Mouse (Mus musculus) forebrain, postnatal 0 days (tissue): ENCODE data around the gene Parp4. TPM values are rescaled to one million over a fixed set of nuclear protein-coding genes. Genes with fewer than 3 reads are reported as not detected.

Source experiments
- ATAC-seq: fragments of 200-750 bp; cut with Nextera tagmentation; 2 replicates; pipeline ENCODE4 v1.8.0; 2017; ENCODE audit warnings: mild to moderate bottlenecking, moderate library complexity
- DNase-seq: peaks from one replicate; pipeline ENCODE4 v3.0.0-alpha.2; 2015
- H3K27ac ChIP-seq: fragments of 300-500 bp; sonication (generic); 2 replicates; pipeline ENCODE4 v1.5.1; 2014; ENCODE audit warnings: low read depth, mild to moderate bottlenecking, antibody characterized with exemption, low read length, moderate library complexity, mixed read lengths
- H3K27me3 ChIP-seq: fragments of 300-500 bp; sonication (generic); 2 replicates; pipeline ENCODE4 v1.6.1; 2014; ENCODE audit warnings: mild to moderate bottlenecking, low read length, mixed read lengths; ENCODE audit not compliant: insufficient read depth
- H3K36me3 ChIP-seq: fragments of 300-500 bp; sonication (generic); 2 replicates; pipeline ENCODE4 v1.6.1; 2014; ENCODE audit warnings: mild to moderate bottlenecking, moderate library complexity; ENCODE audit not compliant: insufficient read depth
- H3K4me1 ChIP-seq: fragments of 300-500 bp; sonication (generic); 2 replicates; pipeline ENCODE4 v1.6.1; 2014; ENCODE audit warnings: antibody characterized with exemption; ENCODE audit not compliant: insufficient read depth
- H3K4me2 ChIP-seq: fragments of 300-500 bp; sonication (generic); 2 replicates; pipeline ENCODE4 v1.6.1; 2014; ENCODE audit warnings: low read depth, mild to moderate bottlenecking, moderate library complexity
- H3K4me3 ChIP-seq: fragments of 300-500 bp; sonication (generic); 2 replicates; pipeline ENCODE4 v1.5.1; 2014; ENCODE audit warnings: low read depth, low read length, mixed read lengths
- H3K9ac ChIP-seq: fragments of 300-500 bp; sonication (generic); 2 replicates; pipeline ENCODE4 v1.6.1; 2014; ENCODE audit warnings: mild to moderate bottlenecking
- H3K9me3 ChIP-seq: fragments of 300-500 bp; sonication (generic); 2 replicates; pipeline ENCODE4 v1.6.1; 2016; ENCODE audit warnings: low read length
- CTCF ChIP-seq: sonication (generic); IDR thresholded peaks from 2 replicates; pipeline ENCODE4 v1.5.1; 2016; ENCODE audit warnings: antibody characterized with exemption, control low read depth, low read depth
- WGBS: fragments of 180-500 bp; shearing (Covaris S2); extraction: QIAGEN DNeasy Blood & Tissue Kit; methylation state at CpG from one replicate; pipeline ENCODE4 v1.1.7; 2014; 5-methylcytosine and 5-hydroxymethylcytosine counted together
- polyA plus RNA-seq: library from polyadenylated mRNA; unstranded; fragments of >200 nt; fragmentation: Nextera tagmentation; extraction: Ambion mirVana; gene quantifications from 2 replicates; pipeline ENCODE4 v1.2.1, GENCODE M21; 2015
- total RNA-seq: library from RNA; depleted of rRNA; stranded (reverse); fragments of >200 nt; gene quantifications from 2 replicates; pipeline ENCODE4 v1.2.3, GENCODE M21; 2014; rRNA removed

The Parp4 gene
- total and polyA plus RNA-seq, 2 experiments from 2014 or later, result 0.80 to 1.3 TPM

DNA sequence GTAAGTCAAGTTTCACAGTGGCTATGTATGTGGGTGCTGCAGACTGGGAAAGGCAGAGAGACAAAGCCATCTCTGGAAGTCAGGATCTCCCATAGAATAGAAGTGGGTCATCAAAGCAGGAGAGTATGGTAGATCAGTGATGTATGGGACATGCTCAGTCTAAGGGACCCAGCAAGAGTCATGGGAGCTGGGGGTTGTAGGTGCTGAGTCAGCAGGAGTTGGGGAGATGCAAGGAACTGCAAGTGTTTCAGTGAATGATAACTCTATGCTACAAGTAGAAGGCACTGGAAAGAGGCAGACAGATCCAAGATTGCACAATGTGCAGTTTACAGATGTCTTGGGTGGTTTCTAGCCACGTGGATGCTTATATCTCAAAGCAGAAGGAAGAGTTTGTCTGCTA is 113.7 kb downstream of the Parp4 start:
- Histone ChIP-seq H3K4me2 (no peak overlapping the region), H3K27me3 (no peaks in the 10 kb centered on the region), H3K4me3 (no peak overlapping the region), H3K4me1 (no peaks in the 10 kb centered on the region), H3K9ac (no peak overlapping the region), H3K9me3 (no peaks in the 10 kb centered on the region), H3K36me3 (peaks cover 71% of the 10 kb centered on the region), H3K27ac (no peak overlapping the region)
- TF ChIP-seq CTCF, result no peak
- ATAC-seq (no peak), DNase-seq (no peak)
- WGBS, result 92% methylated on average over 1 of the region's 1 CpGs

DNA sequence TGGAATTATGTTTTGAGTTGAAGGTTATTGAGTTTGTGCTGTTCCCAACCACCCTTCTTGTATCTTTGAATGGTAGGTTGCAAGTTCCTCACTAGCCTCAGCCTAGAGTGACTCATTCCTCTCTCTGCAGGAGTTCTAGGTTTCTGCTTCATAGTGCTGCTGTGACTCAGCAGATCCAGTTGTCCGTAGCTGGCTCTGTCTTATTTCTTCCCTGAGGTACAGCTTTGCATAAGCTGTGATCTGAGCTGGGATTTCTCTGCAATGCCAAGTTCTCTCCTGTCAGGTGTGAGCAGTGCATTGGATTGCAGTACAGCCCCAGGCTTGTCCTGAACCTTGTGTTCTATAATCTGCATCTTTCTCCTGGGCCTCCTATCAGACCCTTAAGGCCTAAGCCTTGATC is 114.3 kb downstream of the Parp4 start:
- Histone ChIP-seq H3K27ac (no peak overlapping the region), H3K27me3 (no peaks in the 10 kb centered on the region), H3K36me3 (peaks cover 74% of the 10 kb centered on the region), H3K4me2 (no peak overlapping the region), H3K4me3 (no peak overlapping the region), H3K9ac (no peak overlapping the region), H3K4me1 (no peaks in the 10 kb centered on the region), H3K9me3 (no peaks in the 10 kb centered on the region)
- no peak for ATAC-seq
- WGBS, result 79% methylated on average over 1 of the region's 1 CpGs
- TF ChIP-seq CTCF, result no peak
- no peak for DNase-seq

DNA sequence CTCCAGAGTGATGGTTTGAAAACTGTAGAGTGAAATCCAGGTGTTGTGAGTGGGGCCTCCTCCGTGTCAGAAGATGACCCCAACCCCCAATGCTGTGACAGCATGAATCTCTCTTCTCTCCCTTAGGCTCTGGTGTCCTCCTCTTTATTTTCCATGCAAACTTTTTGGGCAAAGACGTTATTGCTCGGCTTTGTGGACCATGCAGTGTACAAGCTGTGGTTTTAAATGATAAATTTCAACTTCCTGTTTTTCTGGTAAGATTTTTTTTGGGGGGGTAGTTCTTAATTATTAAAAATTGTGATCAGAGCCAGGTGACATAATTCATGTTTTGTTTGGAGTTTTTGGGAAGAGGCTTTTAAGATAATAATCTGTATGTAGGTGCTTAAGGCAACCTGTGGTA is 120.1 kb downstream of the Parp4 start:
- DNase-seq (no peak), ATAC-seq (no peak)
- Histone ChIP-seq H3K9me3 (no peaks in the 10 kb centered on the region), H3K4me2 (no peak overlapping the region), H3K4me1 (no peaks in the 10 kb centered on the region), H3K9ac (no peak overlapping the region), H3K4me3 (no peak overlapping the region), H3K27me3 (no peaks in the 10 kb centered on the region), H3K36me3 (peaks cover 69% of the 10 kb centered on the region), H3K27ac (no peak overlapping the region)
- WGBS, result 88% methylated on average over 3 of the region's 3 CpGs
- no peak for TF ChIP-seq CTCF

DNA sequence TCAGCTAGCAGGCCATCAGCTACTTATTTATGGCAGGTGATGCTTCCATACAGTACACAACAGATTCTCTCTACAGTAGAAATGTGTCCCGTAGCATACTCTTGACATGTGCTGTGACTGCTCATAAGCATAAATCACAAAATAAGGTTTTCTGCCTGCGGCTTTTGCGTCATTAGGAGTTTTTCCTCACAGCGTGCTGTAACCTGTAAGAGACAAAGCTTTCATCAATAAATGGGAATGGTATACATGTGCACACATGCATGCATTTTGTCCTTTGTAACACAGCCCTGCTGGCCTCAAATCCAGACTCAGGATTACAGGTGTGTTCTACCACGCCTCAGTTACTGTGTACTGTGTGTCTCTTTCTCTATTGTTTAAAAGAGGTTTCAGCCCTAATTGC is 122.4 kb downstream of the Parp4 start:
- H3K4me1 ChIP-seq, result no peaks in the 10 kb centered on the region
- 85% methylated on average over 5 of the region's 5 CpGs for WGBS
- no peak overlapping the region for H3K4me3 ChIP-seq
- peaks cover 54% of the 10 kb centered on the region for H3K36me3 ChIP-seq
- no peaks in the 10 kb centered on the region for H3K9me3 ChIP-seq
- no peak for ATAC-seq
- DNase-seq, result no peak
- no peak overlapping the region for H3K9ac ChIP-seq
- H3K27ac ChIP-seq, result no peak overlapping the region
- no peak overlapping the region for H3K4me2 ChIP-seq
- no peaks in the 10 kb centered on the region for H3K27me3 ChIP-seq
- TF ChIP-seq CTCF, result no peak

DNA sequence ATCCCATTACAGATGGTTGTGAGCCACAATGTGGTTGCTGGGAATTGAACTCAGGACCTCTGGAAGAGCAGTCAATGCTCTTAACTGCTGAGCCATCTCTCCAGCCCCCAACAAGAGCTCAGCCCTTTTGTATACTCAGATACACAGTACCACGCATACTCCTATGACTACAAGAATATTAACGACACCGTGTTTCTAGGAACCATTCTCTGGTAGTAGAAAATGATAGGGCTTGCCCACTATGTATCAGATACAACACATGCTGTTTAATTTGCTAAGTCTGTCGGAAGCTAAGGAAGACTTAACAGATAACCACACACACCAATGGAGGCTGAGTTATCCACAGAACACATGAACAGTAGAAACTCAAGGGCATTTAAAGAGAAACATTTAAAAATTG is 127.2 kb downstream of the Parp4 start:
- ATAC-seq (no peak), DNase-seq (no peak)
- Histone ChIP-seq H3K9me3 (no peaks in the 10 kb centered on the region), H3K27me3 (no peaks in the 10 kb centered on the region), H3K36me3 (peaks cover 17% of the 10 kb centered on the region), H3K9ac (no peak overlapping the region), H3K27ac (no peak overlapping the region), H3K4me2 (no peak overlapping the region), H3K4me1 (no peaks in the 10 kb centered on the region), H3K4me3 (no peak overlapping the region)
- TF ChIP-seq CTCF, result no peak
- WGBS, result 94% methylated on average over 4 of the region's 4 CpGs

DNA sequence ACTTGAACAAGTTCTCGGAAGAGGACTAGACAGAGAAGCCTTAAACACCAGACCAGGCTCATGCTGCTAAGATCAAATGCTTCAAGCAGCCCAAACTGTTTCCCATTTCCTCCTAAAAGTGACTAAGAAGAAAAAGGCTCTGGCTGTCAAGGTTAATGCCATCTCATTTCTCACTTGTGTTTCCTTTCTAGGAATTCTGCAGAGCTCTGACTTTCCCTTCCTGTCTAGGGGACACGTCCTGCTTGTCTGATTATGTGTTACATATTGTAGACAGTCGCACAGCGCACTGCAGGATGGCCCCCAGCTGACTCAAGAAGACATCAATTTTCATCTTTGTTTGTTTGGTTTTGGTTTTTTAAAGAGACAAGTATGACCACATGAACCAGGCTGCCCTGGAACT is 130.3 kb downstream of the Parp4 start:
- Histone ChIP-seq H3K27me3 (no peaks in the 10 kb centered on the region), H3K27ac (no peak overlapping the region), H3K4me2 (no peak overlapping the region), H3K36me3 (peaks cover 4% of the 10 kb centered on the region), H3K4me1 (no peaks in the 10 kb centered on the region), H3K9ac (no peak overlapping the region), H3K4me3 (no peak overlapping the region), H3K9me3 (no peaks in the 10 kb centered on the region)
- WGBS, result 87% methylated on average over 4 of the region's 4 CpGs
- ATAC-seq (no peak), DNase-seq (no peak)
- no peak for TF ChIP-seq CTCF

Other genes starting within 250 kb of the Parp4 start
- gene Atp12a, start 210.6 kb upstream of the Parp4 start, total RNA-seq, result 0.08 and 0.86 TPM in 2 replicates
- gene Atp12a, start 210.6 kb upstream of the Parp4 start, polyA plus RNA-seq, result 0.05 and 0.38 TPM in 2 replicates
- 0.54 and 3.4 TPM in 2 replicates for gene Rnf17, start 173.0 kb upstream of the Parp4 start, total RNA-seq
- 0.53 and 0.97 TPM in 2 replicates for gene Rnf17, start 173.0 kb upstream of the Parp4 start, polyA plus RNA-seq
- 5.3 and 6.2 TPM in 2 replicates for gene Cenpj, start 194 bp upstream of the Parp4 start, total RNA-seq
- gene Cenpj, start 194 bp upstream of the Parp4 start, polyA plus RNA-seq, result 4.4 and 4.8 TPM in 2 replicates
- gene Mphosph8, start 92.6 kb downstream of the Parp4 start, total RNA-seq, result 18.2 and 19.2 TPM in 2 replicates
- 27.1 and 30.8 TPM in 2 replicates for gene Mphosph8, start 92.6 kb downstream of the Parp4 start, polyA plus RNA-seq
- 56.6 and 59.6 TPM in 2 replicates for gene Pspc1, start 202.7 kb downstream of the Parp4 start, total RNA-seq
- gene Pspc1, start 202.7 kb downstream of the Parp4 start, polyA plus RNA-seq, result 33.1 and 39.1 TPM in 2 replicates
- gene Zmym5, start 236.1 kb downstream of the Parp4 start, total RNA-seq, result 20.8 and 23.6 TPM in 2 replicates
- 17.0 and 27.2 TPM in 2 replicates for gene Zmym5, start 236.1 kb downstream of the Parp4 start, polyA plus RNA-seq